8 mouse cellular contexts compared by ENCODE assay signal in the genomic region with DNA sequence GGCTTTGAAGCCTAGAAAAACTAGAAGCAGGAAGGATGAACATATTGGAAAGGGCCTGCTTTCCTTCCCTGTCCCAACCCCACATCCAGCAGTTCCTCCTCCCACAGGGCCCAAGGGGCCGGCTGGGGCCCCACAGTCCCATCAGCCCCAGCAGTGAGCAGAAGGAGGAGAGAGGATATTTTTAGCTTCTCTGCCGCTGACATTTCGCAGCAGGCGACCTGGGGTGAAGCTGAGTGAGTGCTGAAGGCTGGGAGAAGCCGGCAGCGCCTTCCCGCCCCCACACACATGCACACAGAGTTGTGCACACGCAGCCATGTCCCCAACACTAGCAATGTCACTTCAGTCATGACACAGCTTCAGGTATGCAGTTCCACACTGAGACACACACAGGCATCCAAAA. TPM values are rescaled to one million over a fixed set of nuclear protein-coding genes. Genes with fewer than 3 reads are reported as not detected.
A peak's percentile ranks its signal among the peaks of the same experiment; 100 is the strongest.
DNase-seq lines count a peak whose midpoint lies in the region; ATAC-seq and TF ChIP-seq lines count a peak whose summit lies in the region.

No protein-coding gene starts in this region.

- no peak; the same call in 1 of the 2 replicates for ATAC-seq in stomach, embryonic 14.5 days (ENCODE audit: insufficient number of reproducible peaks, insufficient read depth, low FRiP score, low read depth)
- ATAC-seq in frontal cortex, adult (ENCODE audit: low TSS enrichment) = no peak

- no peak overlapping the region for H3K4me3 ChIP-seq in left cerebral cortex, adult 2 months
- no peak overlapping the region for H3K4me3 ChIP-seq in heart, adult 2 months
- H3K4me3 ChIP-seq in stomach, embryonic 14.5 days (ENCODE audit: low read depth, low read length) = no peak overlapping the region

- TF ChIP-seq CTCF in left cerebral cortex, adult 2 months (IDR thresholded peaks at IDR 0.05) = no peak
- TF ChIP-seq CTCF in heart, adult 2 months (IDR thresholded peaks at IDR 0.05) = no peak

- peaks cover 44% of the 10 kb centered on the region for H3K4me1 ChIP-seq in heart, adult 2 months (ENCODE audit: control insufficient read depth, insufficient read depth, low read length)
- peaks cover 80% of the 10 kb centered on the region for H3K4me1 ChIP-seq in stomach, embryonic 14.5 days (ENCODE audit: control insufficient read depth, insufficient read depth, low read length)

- WGBS in heart, adult 2 months = 6% methylated on average over 8 of the region's 8 CpGs
- 18% methylated on average over 8 of the region's 8 CpGs for WGBS in stomach, embryonic 14.5 days

- no peaks in the 10 kb centered on the region for H3K79me2 ChIP-seq in heart, adult 2 months (replicated peaks; ENCODE audit: control insufficient read depth, insufficient read depth, low read length)

- H3K9me3 ChIP-seq in stomach, embryonic 14.5 days (ENCODE audit: control insufficient read depth, low read depth, low read length) = no peaks in the 10 kb centered on the region

- H3K4me2 ChIP-seq in stomach, embryonic 14.5 days (replicated peaks; ENCODE audit: low read depth, low read length) = peak overlapping the region; percentile 7; the same call in 1 of the 2 replicates

- intact Hi-C loops in left cerebral cortex, adult 2 months (cut with DNase I) = no loop called here
- intact Hi-C loops in left cerebral cortex, postnatal 14 days (cut with DNase I) = no loop called here
- intact Hi-C loops in heart, adult 2 months (cut with DNase I) = no loop called here

- TF ChIP-seq EP300 in heart, adult 2 months (IDR thresholded peaks at IDR 0.05; ENCODE audit: insufficient read depth, low read depth, low read length) = peak; percentile 91

- no peak for DNase-seq in left cerebral cortex, adult 2 months (ENCODE audit: extremely low spot score in 1 of 2, low spot score in 2 of 2)
- DNase-seq in left cerebral cortex, postnatal 14 days (ENCODE audit: low spot score in 2 of 2) = no peak
- DNase-seq in heart, adult 2 months = peak; percentile 73 to 84
- DNase-seq in kidney, postnatal 25 days = peak; percentile 32 to 72
- DNase-seq in right cerebral cortex, adult 18-20 months = no peak
- no peak for DNase-seq in spleen, postnatal 4 days (ENCODE audit: low spot score in 2 of 2)

- H3K9ac ChIP-seq in heart, adult 2 months (ENCODE audit: low read depth, low read length) = peak overlapping the region; percentile 27; the same call in 1 of the 2 replicates
- H3K9ac ChIP-seq in stomach, embryonic 14.5 days (replicated peaks; ENCODE audit: low read depth, low read length) = peak overlapping the region; percentile 14; the same call in 1 of the 2 replicates

- H3K27ac ChIP-seq in left cerebral cortex, adult 2 months = peak overlapping the region; percentile 63
- peak overlapping the region; percentile 81 for H3K27ac ChIP-seq in heart, adult 2 months
- H3K27ac ChIP-seq in stomach, embryonic 14.5 days (ENCODE audit: low read length) = peak overlapping the region; percentile 96

- peak; percentile 47 for TF ChIP-seq POLR2A in heart, adult 2 months (IDR thresholded peaks at IDR 0.05; ENCODE audit: insufficient read depth, low read depth, low read length)

- no peaks in the 10 kb centered on the region for H3K36me3 ChIP-seq in heart, adult 2 months (ENCODE audit: control insufficient read depth, insufficient read depth, low read length)
- H3K36me3 ChIP-seq in stomach, embryonic 14.5 days (ENCODE audit: control insufficient read depth, insufficient read depth, low read length) = no peaks in the 10 kb centered on the region

- no peaks in the 10 kb centered on the region for H3K27me3 ChIP-seq in heart, adult 2 months (ENCODE audit: control insufficient read depth, insufficient read depth, low read length)
- H3K27me3 ChIP-seq in stomach, embryonic 14.5 days (ENCODE audit: control insufficient read depth, insufficient read depth, low read length) = no peaks in the 10 kb centered on the region

RNA-seq across cellular contexts. Expression of a gene that starts 42.5 kb away (rescaled TPM):
- 10 to 100 TPM; 25.7 to 34.3 TPM for total RNA-seq in left cerebral cortex, adult 2 months (2021)
- 10 to 100 TPM; 27.3 to 34.8 TPM for total RNA-seq in left cerebral cortex, postnatal 14 days (2021)
- 10 to 100 TPM; 77.5 to 83.8 TPM for total RNA-seq in heart, adult 2 months (2021)
- polyA plus RNA-seq in heart, adult 2 months (2012; rRNA removed) = 34.6 and 39.7 TPM in 2 replicates
- 120 and 124 TPM in 2 replicates for polyA plus RNA-seq in stomach, embryonic 14.5 days (2014; fragmentation: Nextera tagmentation; extraction: Ambion mirVana)

Comparison
In these comparisons a context has a peak if more than half of its experiments do, and no peak if none do; other contexts are left out.
1. DNase-seq: peak in heart, adult 2 months (2 of 2) and kidney, postnatal 25 days (2 of 2); none in left cerebral cortex, adult 2 months (0 of 2), left cerebral cortex, postnatal 14 days (0 of 2), right cerebral cortex, adult 18-20 months (single experiment) and spleen, postnatal 4 days (0 of 2).
2. Peak in every context shown above with its lines, with median percentiles within 50 percentile points of each other: H3K27ac ChIP-seq.